Mouse (Mus musculus) testis, adult 2 months (tissue): ENCODE results near the gene Clic4.

Experiments
- CTCF ChIP-seq: fragments of 200-500 bp; IDR thresholded peaks from 2 replicates; pipeline ENCODE4 v1.5.1; 2012; ENCODE audit warnings: low read depth, mild to moderate bottlenecking, inconsistent platforms, low read length, moderate library complexity; ENCODE audit not compliant: control insufficient read depth, insufficient read depth, insufficient replicate concordance
- POLR2A ChIP-seq: fragments of 200-500 bp; IDR thresholded peaks from 2 replicates; pipeline ENCODE4 v1.6.1; 2012; ENCODE audit warnings: low read depth, mild to moderate bottlenecking, inconsistent platforms, low read length, moderate library complexity; ENCODE audit not compliant: control insufficient read depth

- TF ChIP-seq CTCF (no peak), POLR2A (no peak)
These were observed 44.5 kb downstream of the Clic4 start for GRCm38 (mm10) chr4:135228136-135228535.
